Mouse (Mus musculus) monocyte, adult 59 days (primary cell): ENCODE results near the gene Hus1. TPM values are rescaled to one million over a fixed set of nuclear protein-coding genes. Genes with fewer than 3 reads are reported as not detected.

Experiments
- total RNA-seq, 2 experiments: library from RNA; stranded (reverse); gene quantifications; one replicate each; pipeline ENCODE4 v1.2.4; 2023

Gene Hus1
- total RNA-seq = 1 to 10 TPM; 5.4 to 8.1 TPM

GRCm38 (mm10) chr11:9010853-9011339 is at the start of gene Hus1:
Hus1 (minus strand) TSS chr11:9011191.

GRCm38 (mm10) chr11:9048703-9049060 is 37.7 kb upstream of the Hus1 start, which contains the start of gene Sun3:
Sun3 (minus strand) TSS chr11:9048991.

GRCm38 (mm10) chr11:9048011-9048702 is 37.2 kb upstream of the Hus1 start, which contains the start of gene Gm11992:
Gm11992 (plus strand) TSS chr11:9048594.

GRCm38 (mm10) chr11:8973166-8973565 is 37.8 kb downstream of the Hus1 start, which contains the start of gene Pkd1l1:
Pkd1l1 (minus strand) TSS chr11:8973266.

Other genes with a start within 250 kb of the Hus1 start
- not detected for gene Pkd1l1, start 37.9 kb downstream of the Hus1 start, total RNA-seq
- gene Gm11992, start 37.4 kb upstream of the Hus1 start, total RNA-seq = not detected
- not detected for gene Sun3, start 37.8 kb upstream of the Hus1 start, total RNA-seq
- gene Upp1, start 106.9 kb upstream of the Hus1 start, total RNA-seq = under 1 TPM in 1 of 2 experiments, not detected in 1; 0.73 TPM
- under 1 TPM; 0.06 to 0.08 TPM for gene Abca13, start 180.8 kb upstream of the Hus1 start, total RNA-seq